Mouse (Mus musculus) ES-CJ7 (cell line): ENCODE results near the gene Zbed5.
"Not testable (repeated sequence)": the region's sequence is repeated elsewhere in the genome, so short reads cannot be mapped to it uniquely, and the experiment has no call there.

Experiments used
- DNase-seq: peaks from one replicate; pipeline ENCODE4 v3.0.0; 2011; ENCODE audit warnings: low read depth, low spot score

Gene Zbed5

GRCm38 (mm10) chr5:129895198-129896088 is at the start of gene Zbed5:
Gene Zbed5, plus strand, starts transcription at chr5:129895723.
- peak; percentile 98 for DNase-seq

DNA sequence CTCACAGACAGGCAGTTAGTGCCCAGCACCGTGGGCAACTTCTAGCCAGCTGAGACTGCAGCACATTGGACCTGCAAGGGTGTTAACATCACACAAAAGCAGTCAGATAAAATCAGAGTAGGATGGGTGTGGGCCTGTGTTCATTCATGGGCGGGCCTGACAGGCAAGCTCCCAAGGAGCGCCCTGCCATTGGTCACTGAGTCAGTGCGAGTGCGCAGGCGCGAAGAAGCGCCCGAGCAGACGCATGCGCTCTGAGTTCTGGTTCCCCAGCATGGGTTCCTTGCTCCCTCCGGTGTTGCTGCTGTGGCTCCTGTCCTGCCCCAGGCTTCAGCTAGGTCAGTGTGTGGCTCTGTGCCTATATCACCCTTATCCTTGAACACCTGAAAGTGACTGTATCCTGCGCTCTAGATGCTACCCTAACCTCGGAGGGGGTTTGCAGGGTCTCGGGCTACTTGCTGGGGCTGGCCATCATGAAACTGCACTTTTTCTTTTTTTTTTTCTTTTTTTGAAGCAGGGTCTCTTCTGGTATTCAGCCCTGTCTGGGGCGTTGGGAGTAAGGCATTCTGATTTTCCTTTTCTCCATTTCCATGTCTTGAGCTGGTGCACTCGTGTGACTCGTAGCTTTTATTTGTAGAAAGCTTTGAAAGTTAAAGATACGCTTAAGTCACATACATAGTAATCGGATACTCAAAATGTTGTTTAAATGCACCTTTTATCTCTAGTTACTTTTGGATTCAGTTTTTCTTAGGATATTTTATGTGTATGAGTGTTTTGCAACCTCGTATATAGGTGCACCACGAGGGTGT is 48.6 kb upstream of the Zbed5 start, which contains the start of gene Sumf2:
Gene Sumf2, plus strand, starts transcription at position 235 of the 806 bp plus-strand sequence.
- DNase-seq, result peak; percentile 97

GRCm38 (mm10) chr5:129847558-129847820 is 48.0 kb upstream of the Zbed5 start:
- DNase-seq, result no peak

DNA sequence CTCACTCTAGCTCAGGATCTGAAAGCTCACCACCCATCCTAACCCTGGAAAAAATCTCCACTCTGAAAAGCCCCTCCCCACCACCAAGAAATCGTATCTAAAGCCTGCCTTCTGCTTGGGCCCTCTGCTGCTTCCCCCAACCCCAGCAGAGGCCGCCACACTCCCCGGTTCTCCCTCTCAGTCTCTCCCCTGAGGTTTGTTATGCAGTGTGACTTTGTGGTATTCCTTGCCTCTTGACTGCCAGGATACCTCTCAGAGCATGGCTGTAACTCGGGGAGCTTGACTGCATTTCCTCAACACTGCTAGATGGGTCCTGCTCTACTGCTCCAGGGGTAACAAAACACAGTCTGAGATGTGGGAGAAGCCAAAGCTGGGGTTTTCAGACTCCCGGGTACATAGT is 40.4 kb upstream of the Zbed5 start:
- DNase-seq, result peak; percentile 53

- peak; percentile 66 for DNase-seq
These were observed 39.1 kb upstream of the Zbed5 start for GRCm38 (mm10) chr5:129856414-129856813.

DNA sequence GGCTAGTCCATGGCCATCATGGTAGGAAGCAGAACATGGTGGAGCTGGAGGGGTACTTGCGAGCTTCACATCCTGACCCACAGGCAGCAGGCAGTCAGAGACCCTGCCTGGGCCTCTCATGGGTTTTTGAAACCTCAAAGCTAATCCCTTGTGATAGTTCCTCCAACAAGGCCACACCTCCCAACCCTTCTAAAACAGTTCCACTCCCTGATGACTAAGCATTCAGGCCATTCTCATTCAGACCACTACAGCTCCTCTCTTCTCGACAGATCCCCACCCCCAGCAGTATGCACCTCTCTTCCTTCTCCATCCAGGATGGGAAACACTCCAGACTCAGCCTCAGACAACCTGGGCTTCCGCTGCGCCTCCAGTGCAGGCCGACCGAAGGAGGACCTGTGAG is 33.2 kb upstream of the Zbed5 start:
- peak; percentile 74 for DNase-seq

- peak; percentile 85 for DNase-seq
These were observed 31.1 kb upstream of the Zbed5 start for GRCm38 (mm10) chr5:129864467-129864866.

- DNase-seq, result no peak
These were observed 29.7 kb upstream of the Zbed5 start for GRCm38 (mm10) chr5:129865841-129866240.

- DNase-seq, result peak; percentile 92
These were observed 26.1 kb upstream of the Zbed5 start for GRCm38 (mm10) chr5:129869238-129869995.

DNA sequence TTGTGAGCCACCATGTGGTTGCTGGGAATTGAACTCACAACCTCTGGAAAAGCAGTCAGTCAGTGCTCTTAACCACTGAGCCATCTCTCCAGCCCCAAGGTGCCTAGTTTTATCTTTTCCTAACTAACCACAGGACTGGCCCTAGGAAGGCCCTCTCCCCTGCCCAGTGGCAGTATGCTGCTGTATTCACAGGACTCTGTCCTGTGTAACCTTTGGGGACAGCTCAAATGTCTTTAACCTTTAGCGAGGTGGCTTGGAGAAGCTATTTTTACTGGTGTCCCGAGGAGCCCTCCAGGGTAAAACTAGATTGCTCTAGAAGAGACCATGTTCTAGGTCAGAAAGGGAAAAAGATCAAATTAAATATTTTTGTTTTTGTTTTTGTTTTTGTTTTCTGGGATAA is 24.3 kb upstream of the Zbed5 start:
- no peak for DNase-seq

DNA sequence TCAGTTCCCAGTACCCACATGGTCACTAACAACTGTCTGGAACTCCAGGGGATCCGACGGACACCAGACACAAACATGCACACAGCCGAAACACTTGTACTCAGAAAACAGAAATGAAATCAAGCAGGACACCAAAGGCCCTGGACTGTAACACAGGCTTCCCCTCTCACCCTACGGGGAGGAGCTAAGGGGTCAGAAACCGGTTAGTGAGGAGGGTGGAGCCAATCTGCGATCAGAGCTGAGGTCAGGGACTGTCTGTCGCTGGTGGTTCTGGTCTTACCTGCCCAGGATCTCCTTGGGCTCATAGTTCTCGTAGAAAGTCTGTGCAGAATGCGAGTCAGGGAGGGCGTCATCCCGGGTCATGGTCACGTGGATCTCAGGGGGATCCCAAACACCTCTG is 21.6 kb upstream of the Zbed5 start:
- DNase-seq, result peak; percentile 64

DNA sequence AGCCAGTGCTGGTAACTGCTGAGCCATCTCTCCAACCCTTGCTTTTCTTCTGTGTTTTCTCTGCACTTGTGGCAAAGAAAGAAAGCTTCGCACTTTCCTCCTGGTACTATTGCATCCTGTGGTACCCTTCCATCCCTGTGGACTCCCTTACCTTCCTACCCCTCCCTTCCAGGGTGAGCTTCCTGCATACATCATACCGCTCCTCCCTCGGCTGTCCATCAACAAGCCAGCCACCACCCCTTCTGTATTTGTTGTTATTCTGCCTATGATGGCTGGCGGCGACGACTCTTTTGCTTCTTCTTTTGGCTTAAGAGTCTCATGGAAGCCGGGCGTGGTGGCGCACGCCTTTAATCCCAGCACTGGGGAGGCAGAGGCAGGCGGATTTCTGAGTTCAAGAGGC is 20.4 kb upstream of the Zbed5 start:
- DNase-seq, result peak; percentile 59

DNA sequence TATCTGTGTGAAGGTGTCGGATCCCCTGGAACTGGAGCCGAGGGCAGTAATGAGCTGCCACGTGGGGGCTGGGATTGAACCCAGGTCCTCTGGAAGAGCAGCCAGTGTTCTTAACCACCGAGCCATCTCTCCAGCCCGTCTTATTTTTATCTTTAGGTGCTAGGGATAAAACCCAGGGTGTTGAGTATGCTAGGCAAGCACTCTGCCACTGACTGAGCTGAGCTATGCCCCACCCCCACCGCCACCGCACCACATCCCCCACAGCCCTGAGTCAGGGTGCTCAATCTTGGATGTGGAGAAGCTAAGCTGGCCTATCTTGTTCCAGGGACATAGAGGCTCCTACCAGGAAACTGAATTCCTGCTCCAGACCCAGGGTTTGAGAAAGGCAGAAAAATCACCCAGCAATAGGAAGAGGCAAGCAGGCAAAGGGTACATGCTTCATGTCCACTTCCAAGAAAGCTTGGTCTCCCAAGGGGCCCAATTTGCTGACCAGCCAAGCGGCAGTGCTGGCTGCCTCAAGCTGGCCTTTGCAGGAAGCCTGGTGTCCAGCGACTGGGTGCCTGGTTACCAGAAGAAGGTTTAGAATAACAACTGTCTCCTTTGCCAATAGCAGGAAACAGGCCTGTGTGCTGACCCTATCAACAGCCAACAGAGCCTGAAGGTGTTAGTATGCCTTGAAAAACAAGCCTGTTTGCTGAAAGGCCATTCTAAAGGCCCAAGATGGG is 17.6 kb upstream of the Zbed5 start:
- DNase-seq, result no peak

GRCm38 (mm10) chr5:129878946-129879345 is 16.6 kb upstream of the Zbed5 start:
- no peak for DNase-seq

GRCm38 (mm10) chr5:129879888-129880287 is 15.6 kb upstream of the Zbed5 start:
- DNase-seq, result no peak

DNA sequence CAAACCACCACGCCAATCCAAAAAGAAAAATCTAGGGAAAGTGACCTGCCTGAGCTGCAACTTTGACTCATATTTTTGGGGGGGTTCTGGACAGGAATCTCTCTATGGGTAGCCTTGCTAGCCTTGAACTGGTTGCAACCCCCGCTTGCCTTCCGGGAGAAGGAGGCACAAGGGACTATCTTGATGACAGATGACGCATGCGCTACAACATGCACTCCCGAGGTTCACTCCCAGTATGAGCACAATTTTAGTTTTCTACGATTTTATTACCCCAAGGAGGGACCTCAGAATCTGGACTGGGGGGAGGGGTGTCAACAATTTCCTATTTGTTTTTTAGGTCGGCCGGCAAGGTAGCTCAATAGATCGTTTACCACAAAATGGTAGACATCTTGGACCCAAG is 9.3 kb upstream of the Zbed5 start:
- DNase-seq, result no peak

GRCm38 (mm10) chr5:129886911-129887636 is 8.4 kb upstream of the Zbed5 start, which contains the start of gene Chchd2:
Gene Chchd2, minus strand, starts transcription at chr5:129887470.
- peak; percentile 99 for DNase-seq

DNA sequence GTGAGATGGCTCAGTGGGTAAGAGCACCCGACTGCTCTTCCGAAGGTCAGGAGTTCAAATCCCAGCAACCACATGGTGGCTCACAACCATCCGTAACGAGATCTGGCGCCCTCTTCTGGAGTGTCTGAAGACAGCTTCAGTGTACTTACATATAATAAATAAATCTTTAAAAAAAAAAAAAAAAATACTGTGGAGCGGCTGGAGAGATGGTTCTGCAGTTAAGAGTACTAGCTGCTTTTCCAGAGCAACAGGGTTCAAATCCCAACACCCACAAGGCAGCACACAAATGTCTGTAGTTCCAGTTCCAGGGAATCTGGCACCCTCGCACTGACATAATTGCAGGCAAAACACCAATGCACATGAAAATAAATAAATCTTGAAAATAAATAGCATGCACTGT is 5.1 kb upstream of the Zbed5 start:
- DNase-seq, result not testable (repeated sequence)

- no peak for DNase-seq
These were observed 2.9 kb downstream of the Zbed5 start, which contains the start of gene Phkg1 for GRCm38 (mm10) chr5:129898449-129898848. Gene Phkg1, minus strand, starts transcription at chr5:129898549.

GRCm38 (mm10) chr5:129907775-129908174 is 12.3 kb downstream of the Zbed5 start:
- DNase-seq, result no peak
